Mouse (Mus musculus): Measurements from ENCODE around the gene Gckr. TPM values are rescaled to one million over a fixed set of nuclear protein-coding genes. Genes with fewer than 3 reads are reported as not detected.

Gene Gckr
- total RNA-seq (2014; fragmentation: Nextera tagmentation) = not detected in 2 replicates
- not detected in 2 replicates for total RNA-seq (2017)

- ATAC-seq (replicated peaks; ENCODE audit: poor library complexity, severe bottlenecking) = no peak
These were observed at the start of gene Gckr for GRCm38 (mm10) chr5:31297047-31297757. Gene Gckr, plus strand, starts transcription at chr5:31297443.

GRCm38 (mm10) chr5:31250716-31251115 lies 46.5 kb upstream of the Gckr start:
- no peak for ATAC-seq (replicated peaks; ENCODE audit: poor library complexity, severe bottlenecking)

GRCm38 (mm10) chr5:31251541-31252101 lies 45.6 kb upstream of the Gckr start, which contains the start of gene Krtcap3:
Gene Krtcap3, plus strand, starts transcription at chr5:31251691.
- 0 out of 2 replicates have a peak, but pooled peaks have one; percentile 6 for ATAC-seq (replicated peaks; ENCODE audit: poor library complexity, severe bottlenecking)

GRCm38 (mm10) chr5:31252151-31252550 lies 45.1 kb upstream of the Gckr start:
- ATAC-seq (replicated peaks; ENCODE audit: poor library complexity, severe bottlenecking) = no peak

GRCm38 (mm10) chr5:31252795-31253545 lies 44.3 kb upstream of the Gckr start:
- no peak for ATAC-seq (replicated peaks; ENCODE audit: poor library complexity, severe bottlenecking)

GRCm38 (mm10) chr5:31253806-31254205 lies 43.4 kb upstream of the Gckr start:
- ATAC-seq (replicated peaks; ENCODE audit: poor library complexity, severe bottlenecking) = peak; percentile 39

- peak; percentile 60 for ATAC-seq (replicated peaks; ENCODE audit: poor library complexity, severe bottlenecking)
These were observed 42.8 kb upstream of the Gckr start for GRCm38 (mm10) chr5:31254452-31254851.

GRCm38 (mm10) chr5:31254901-31255300 lies 42.3 kb upstream of the Gckr start:
- no peak for ATAC-seq (replicated peaks; ENCODE audit: poor library complexity, severe bottlenecking)

GRCm38 (mm10) chr5:31255381-31255780 lies 41.9 kb upstream of the Gckr start:
- ATAC-seq (replicated peaks; ENCODE audit: poor library complexity, severe bottlenecking) = no peak

GRCm38 (mm10) chr5:31255971-31256370 lies 41.3 kb upstream of the Gckr start:
- ATAC-seq (replicated peaks; ENCODE audit: poor library complexity, severe bottlenecking) = no peak

GRCm38 (mm10) chr5:31257616-31258015 lies 39.6 kb upstream of the Gckr start:
- ATAC-seq (replicated peaks; ENCODE audit: poor library complexity, severe bottlenecking) = no peak

- no peak for ATAC-seq (replicated peaks; ENCODE audit: poor library complexity, severe bottlenecking)
These were observed 31.1 kb upstream of the Gckr start for GRCm38 (mm10) chr5:31266101-31266500.

GRCm38 (mm10) chr5:31267686-31268085 lies 29.6 kb upstream of the Gckr start:
- peak; percentile 27; the same call in 1 of the 2 replicates for ATAC-seq (replicated peaks; ENCODE audit: poor library complexity, severe bottlenecking)

- no peak for ATAC-seq (replicated peaks; ENCODE audit: poor library complexity, severe bottlenecking)
These were observed 24.2 kb upstream of the Gckr start for GRCm38 (mm10) chr5:31273018-31273417.

GRCm38 (mm10) chr5:31279245-31279988 lies 17.8 kb upstream of the Gckr start:
- ATAC-seq (replicated peaks; ENCODE audit: poor library complexity, severe bottlenecking) = no peak

GRCm38 (mm10) chr5:31288225-31288624 lies 9.0 kb upstream of the Gckr start:
- peak; percentile 18; the same call in 1 of the 2 replicates for ATAC-seq (replicated peaks; ENCODE audit: poor library complexity, severe bottlenecking)

GRCm38 (mm10) chr5:31288655-31289054 lies 8.6 kb upstream of the Gckr start:
- no peak for ATAC-seq (replicated peaks; ENCODE audit: poor library complexity, severe bottlenecking)

GRCm38 (mm10) chr5:31289626-31290230 lies 7.5 kb upstream of the Gckr start:
- ATAC-seq (replicated peaks; ENCODE audit: poor library complexity, severe bottlenecking) = no peak

- peak; percentile 87 for ATAC-seq (replicated peaks; ENCODE audit: poor library complexity, severe bottlenecking)
These were observed 6.5 kb upstream of the Gckr start, which contains the start of gene Ift172 for GRCm38 (mm10) chr5:31290521-31291360. Gene Ift172, minus strand, starts transcription at chr5:31291116.

All from granulocyte monocyte progenitor cell, adult 5-6 weeks (primary cell).